In the genomic region with DNA sequence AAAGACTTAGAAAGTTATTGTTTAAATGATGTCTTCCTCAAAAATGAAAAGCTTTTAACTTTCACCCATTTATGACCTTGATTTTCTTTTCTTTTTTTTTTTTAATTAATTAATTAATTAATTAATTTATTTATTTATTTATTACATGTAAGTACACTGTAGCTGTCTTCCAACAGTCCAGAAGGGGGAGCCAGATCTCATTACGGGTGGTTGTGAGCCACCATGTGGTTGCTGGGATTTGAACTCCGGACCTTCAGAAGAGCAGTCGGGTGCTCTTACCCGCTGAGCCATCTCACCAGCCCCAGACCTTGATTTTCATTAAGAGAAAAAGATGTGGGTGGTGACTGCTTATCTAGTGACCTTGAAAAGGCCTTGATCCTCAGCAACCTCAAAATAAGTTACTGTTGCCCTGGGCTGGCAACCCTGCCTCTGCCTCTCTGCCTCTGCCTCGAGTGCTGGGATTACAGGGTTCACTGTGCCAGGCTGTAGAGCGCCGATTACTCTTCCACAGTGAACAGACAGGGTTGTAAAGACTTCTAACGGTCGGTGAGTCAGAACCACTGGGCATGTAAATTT, we compare ENCODE assay signal across 11 mouse cellular contexts. TPM values are rescaled to one million over a fixed set of nuclear protein-coding genes. Genes with fewer than 3 reads are reported as not detected.
DNase-seq lines count a peak whose midpoint lies in the region; ATAC-seq and TF ChIP-seq lines count a peak whose summit lies in the region.
"Had no signal": no experiment of that assay in that cellular context is flagged by ENCODE, and none has a peak within 500 bp of the region (broad histone marks: within the 10 kb centered on the region; RNA-seq: fewer than 3 reads in every experiment).

No protein-coding gene starts in this region.

- H3K4me2 ChIP-seq in heart, embryonic 12.5 days, result no peak overlapping the region

- no peaks in the 10 kb centered on the region for H3K27me3 ChIP-seq in Patski
- no peaks in the 10 kb centered on the region for H3K27me3 ChIP-seq in heart, embryonic 12.5 days (replicated peaks)

- DNase-seq in cerebellum, postnatal 10 days, result peak; percentile 30 to 36
- DNase-seq in cerebellum, adult 11-12 months, result no peak
- DNase-seq in kidney, postnatal 36 days, result peak; percentile 15 to 29
- DNase-seq in kidney, postnatal 14 days, result no peak
- DNase-seq in 3T3-L1 (ENCODE audit: low read depth, low spot score) (peak; percentile 54), Patski (ENCODE audit: low read depth, low spot score) (no peak)
- DNase-seq: heart, postnatal 14 days; kidney, adult 18-20 months; lung, postnatal 14 days had no signal

- CTCF ChIA-PET in Patski (lab: Charles Lee), result interaction anchor here (0.9 to 1.0 kb wide), 3 partner anchors 10 to 44 kb away, joined by 3 to 4 read pairs (median 3); partner anchors contain the start of gene Smc3

- TF ChIP-seq CTCF in Patski (IDR thresholded peaks at IDR 0.05), result peak; percentile 50

- H3K9ac ChIP-seq in heart, embryonic 12.5 days, result no peak overlapping the region

- H3K27ac ChIP-seq in heart, embryonic 12.5 days (ENCODE audit: poor library complexity, severe bottlenecking), result no peak overlapping the region

- peaks cover 13% of the 10 kb centered on the region for H3K4me1 ChIP-seq in heart, embryonic 12.5 days (replicated peaks)

- 87% methylated on average over 9 of the region's 9 CpGs for WGBS in heart, embryonic 12.5 days

- in situ Hi-C loops in Patski (cut with MboI; ENCODE audit: low pct_unique_long_range_greater_than_20kb), result loop anchor here (5.0 to 10.0 kb wide), 3 partner anchors 252 to 1421 kb away; partner anchors contain the start of gene Smndc1

- no peak overlapping the region for H3K4me3 ChIP-seq in heart, embryonic 12.5 days

- no peaks in the 10 kb centered on the region for H3K9me3 ChIP-seq in heart, embryonic 12.5 days (replicated peaks)

- H3K36me3 ChIP-seq in heart, embryonic 12.5 days, result peaks cover 66% of the 10 kb centered on the region

- ATAC-seq in Patski, result no peak
- no peak for ATAC-seq in megakaryocyte progenitor cell, adult 5-6 weeks (replicated peaks; ENCODE audit: poor library complexity)
- ATAC-seq in heart, embryonic 12.5 days (ENCODE audit: insufficient number of reproducible peaks, low FRiP score), result no peak

- POLR2A ChIA-PET in Patski (lab: Charles Lee), result no interaction called here

RNA-seq across cellular contexts. Expression of gene Rbm20, which starts 33.0 kb away (rescaled TPM):
- 0.72 TPM for polyA plus RNA-seq in Patski (2021)
- total RNA-seq in megakaryocyte progenitor cell, adult 5-6 weeks (2015), result 0.05 TPM in 1 of 2 replicates, not detected in the other
- 0.03 and 0.17 TPM in 2 replicates for total RNA-seq in megakaryocyte progenitor cell, adult 5-6 weeks (2017)
- 51.8 and 54.0 TPM in 2 replicates for polyA plus RNA-seq in heart, embryonic 12.5 days (2016; fragmentation: Nextera tagmentation; extraction: Ambion mirVana)

RNA-seq across cellular contexts. Expression of gene Smc3, which starts 43.9 kb away (rescaled TPM):
- polyA plus RNA-seq in Patski (2021), result 60.2 TPM
- 131 and 140 TPM in 2 replicates for total RNA-seq in megakaryocyte progenitor cell, adult 5-6 weeks (2015)
- 109 and 155 TPM in 2 replicates for total RNA-seq in megakaryocyte progenitor cell, adult 5-6 weeks (2017)
- polyA plus RNA-seq in heart, embryonic 12.5 days (2016; fragmentation: Nextera tagmentation; extraction: Ambion mirVana), result 45.6 and 47.1 TPM in 2 replicates

RNA-seq across cellular contexts. Expression of gene Nutf2-ps1, which starts 55.2 kb away (rescaled TPM):
- 123 TPM for polyA plus RNA-seq in Patski (2021)
- total RNA-seq in megakaryocyte progenitor cell, adult 5-6 weeks (2015), result 60.9 and 62.8 TPM in 2 replicates
- total RNA-seq in megakaryocyte progenitor cell, adult 5-6 weeks (2017), result 141 and 174 TPM in 2 replicates
- 314 and 321 TPM in 2 replicates for polyA plus RNA-seq in heart, embryonic 12.5 days (2016; fragmentation: Nextera tagmentation; extraction: Ambion mirVana)

Comparison
In these comparisons a context has a peak if more than half of its experiments do, and no peak if none do; other contexts are left out.
1. DNase-seq: peak in cerebellum, postnatal 10 days (2 of 2), kidney, postnatal 36 days (2 of 2) and 3T3-L1 (single experiment); none in cerebellum, adult 11-12 months (single experiment), kidney, postnatal 14 days (single experiment) and Patski (single experiment).
2. RNA of gene Rbm20, which starts 33.0 kb away (polyA plus RNA-seq): 51.8 to 54.0 TPM in heart, embryonic 12.5 days; 0.72 TPM in Patski (single experiment); every median in the first group is over 10 times any median in the second.